Mouse (Mus musculus) G1E (cell line): ENCODE results near the gene Hnrnpu. TPM values are rescaled to one million over a fixed set of nuclear protein-coding genes. Genes with fewer than 3 reads are reported as not detected.

Source experiments
- ATAC-seq: 2 replicates; pipeline ENCODE4 v1.8.0; 2016; ENCODE audit warnings: mild to moderate bottlenecking; ENCODE audit not compliant: insufficient number of reproducible peaks, poor library complexity, low FRiP score, severe bottlenecking; ENCODE audit errors: extremely low read depth
- DNase-seq: peaks from one replicate; pipeline ENCODE4 v3.0.0; 2012; ENCODE audit warnings: low spot score
- H3K27me3 ChIP-seq: 2 replicates; pipeline ENCODE4 v1.6.1; 2012; ENCODE audit warnings: mild to moderate bottlenecking, low read length, inconsistent platforms; ENCODE audit not compliant: insufficient read depth
- H3K36me3 ChIP-seq: replicated peaks from 2 replicates; pipeline ENCODE3; 2012; ENCODE audit warnings: mild to moderate bottlenecking, inconsistent platforms
- H3K4me1 ChIP-seq: 2 replicates; pipeline ENCODE4 v1.6.1; 2012; ENCODE audit warnings: low read depth, low read length, inconsistent platforms, mixed read lengths; ENCODE audit not compliant: insufficient read depth
- H3K4me3 ChIP-seq: 2 replicates; pipeline ENCODE4 v1.5.1; 2012; ENCODE audit warnings: low read depth, mild to moderate bottlenecking, inconsistent platforms, low read length, moderate library complexity, mixed read lengths
- H3K9me3 ChIP-seq: replicated peaks from 2 replicates; pipeline ENCODE4 v1.6.1; 2012; ENCODE audit warnings: inconsistent platforms
- CTCF ChIP-seq: IDR thresholded peaks from 2 replicates; pipeline ENCODE4 v1.5.1; 2012; ENCODE audit warnings: low read depth, low read length, inconsistent platforms, mixed read lengths
- GATA1 ChIP-seq: IDR thresholded peaks from 2 replicates; pipeline ENCODE4 v1.6.1; 2012; ENCODE audit warnings: borderline replicate concordance, low read length, inconsistent platforms, mixed read lengths
- GATA2 ChIP-seq: IDR thresholded peaks from 2 replicates; pipeline ENCODE4 v1.6.1; 2012; ENCODE audit warnings: low read depth, low read length, inconsistent platforms, borderline replicate concordance
- POLR2AphosphoS5 ChIP-seq: IDR thresholded peaks from 2 replicates; pipeline ENCODE4 v1.6.1; 2012; ENCODE audit warnings: low read depth, low read length, inconsistent platforms; ENCODE audit not compliant: insufficient replicate concordance
- TAL1 ChIP-seq: conservative IDR thresholded peaks from 2 replicates; pipeline ENCODE4 v1.6.1; 2012; ENCODE audit warnings: low read depth, low read length, inconsistent platforms, mixed read lengths
- polyA plus RNA-seq: library from polyadenylated mRNA; stranded (reverse); fragments of >175 nt; gene quantifications from 2 replicates; pipeline ENCODE4 v1.2.3, GENCODE M21; 2012
- total RNA-seq, 2 experiments: library from RNA; stranded (forward) in 1 of 2; stranded (reverse) in 1 of 2; fragments of 200-1000 nt in 1 of 2; fragments of >200 nt in 1 of 2; fragmentation: Nextera tagmentation in 1 of 2; gene quantifications; 2 replicates each; pipeline ENCODE4 v1.2.3; 2014 to 2017

Hnrnpu gene
- total and polyA plus RNA-seq, 3 experiments: 441 to 932 (median 726) TPM

- H3K27me3 ChIP-seq: peaks cover 6% of the 10 kb centered on the region
- H3K36me3 ChIP-seq: no peaks in the 10 kb centered on the region
- ATAC-seq: no peak
- no peaks in the 10 kb centered on the region for H3K4me1 ChIP-seq
- no peak overlapping the region for H3K4me3 ChIP-seq
- TF ChIP-seq CTCF: no peak
- no peak for TF ChIP-seq TAL1
- no peak for TF ChIP-seq GATA1
- no peak for TF ChIP-seq GATA2
- no peak for TF ChIP-seq POLR2AphosphoS5
- no peak for DNase-seq
- peaks cover 10% of the 10 kb centered on the region for H3K9me3 ChIP-seq
These were observed 61.3 kb downstream of the Hnrnpu start for GRCm38 (mm10) chr1:178276054-178276911.

- DNase-seq (no peak), ATAC-seq (no peak)
- TF ChIP-seq CTCF (no peak), TAL1 (no peak), GATA2 (no peak), GATA1 (no peak)
These were observed 61.9 kb downstream of the Hnrnpu start for GRCm38 (mm10) chr1:178275738-178276053.

GRCm38 (mm10) chr1:178275174-178275730, 62.3 kb downstream of the Hnrnpu start:
- no peaks in the 10 kb centered on the region for H3K4me1 ChIP-seq
- H3K36me3 ChIP-seq: no peaks in the 10 kb centered on the region
- H3K4me3 ChIP-seq: no peak overlapping the region
- DNase-seq (no peak), ATAC-seq (no peak)
- no peak for TF ChIP-seq TAL1
- TF ChIP-seq POLR2AphosphoS5: no peak
- TF ChIP-seq GATA1: no peak
- no peak for TF ChIP-seq CTCF
- TF ChIP-seq GATA2: no peak
- H3K9me3 ChIP-seq: peaks cover 10% of the 10 kb centered on the region
- peaks cover 7% of the 10 kb centered on the region for H3K27me3 ChIP-seq

More at GRCm38 (mm10) chr1:178275738-178276053, 61.9 kb downstream of the Hnrnpu start:
- no peaks in the 10 kb centered on the region for H3K36me3 ChIP-seq
- peaks cover 10% of the 10 kb centered on the region for H3K9me3 ChIP-seq
- no peak overlapping the region for H3K4me3 ChIP-seq
- no peaks in the 10 kb centered on the region for H3K4me1 ChIP-seq
- peaks cover 7% of the 10 kb centered on the region for H3K27me3 ChIP-seq

Other genes starting within 250 kb of the Hnrnpu start
- gene Desi2, start 150.4 kb downstream of the Hnrnpu start, total RNA-seq (2014; fragmentation: Nextera tagmentation): 20.2 and 26.1 TPM in 2 replicates
- 19.5 and 21.6 TPM in 2 replicates for gene Desi2, start 150.4 kb downstream of the Hnrnpu start, total RNA-seq (2017)
- 3.5 and 4.8 TPM in 2 replicates for gene Desi2, start 150.4 kb downstream of the Hnrnpu start, polyA plus RNA-seq
- 230 and 246 TPM in 2 replicates for gene Cox20, start 18.7 kb downstream of the Hnrnpu start, total RNA-seq (2014; fragmentation: Nextera tagmentation)
- 135 and 179 TPM in 2 replicates for gene Cox20, start 18.7 kb downstream of the Hnrnpu start, total RNA-seq (2017)
- 11.2 and 18.4 TPM in 2 replicates for gene Cox20, start 18.7 kb downstream of the Hnrnpu start, polyA plus RNA-seq
- gene Efcab2, start 68.3 kb upstream of the Hnrnpu start, total RNA-seq (2014; fragmentation: Nextera tagmentation): 3.4 and 4.1 TPM in 2 replicates
- gene Efcab2, start 68.3 kb upstream of the Hnrnpu start, total RNA-seq (2017): 4.8 and 6.0 TPM in 2 replicates
- gene Efcab2, start 68.3 kb upstream of the Hnrnpu start, polyA plus RNA-seq: 0.13 and 0.17 TPM in 2 replicates
- not detected in 2 replicates for gene Kif26b, start 191.3 kb upstream of the Hnrnpu start, total RNA-seq (2014; fragmentation: Nextera tagmentation)
- gene Kif26b, start 191.3 kb upstream of the Hnrnpu start, total RNA-seq (2017): 0.06 and 0.16 TPM in 2 replicates
- gene Kif26b, start 191.3 kb upstream of the Hnrnpu start, polyA plus RNA-seq: 0.02 and 0.04 TPM in 2 replicates